Mouse (Mus musculus) E14TG2a.4 (cell line): ENCODE measurements around the gene Atp2b2.

Experiments
- CTCF ChIP-seq: conservative IDR thresholded peaks from 2 replicates; pipeline ENCODE4 v1.5.1; 2014; ENCODE audit warnings: low read length
- NANOG ChIP-seq: IDR thresholded peaks from 2 replicates; pipeline ENCODE4 v1.6.1; 2014; ENCODE audit warnings: borderline replicate concordance, low read length, mixed read lengths
- POU5F1 ChIP-seq: IDR thresholded peaks from 2 replicates; pipeline ENCODE4 v1.6.1; 2014; ENCODE audit warnings: low read length, borderline replicate concordance

GRCm38 (mm10) chr6:113889180-113889579, 153.2 kb downstream of the Atp2b2 start:
- TF ChIP-seq CTCF: no peak
- TF ChIP-seq NANOG: no peak
- no peak for TF ChIP-seq POU5F1
